Mouse (Mus musculus): ENCODE results near the gene Ramp3.

Gene Ramp3

GRCm38 (mm10) chr11:6720746-6721145, 62.4 kb downstream of the Ramp3 start:
- ATAC-seq (ENCODE audit: insufficient number of reproducible peaks, low FRiP score, low TSS enrichment) = no peak

DNA sequence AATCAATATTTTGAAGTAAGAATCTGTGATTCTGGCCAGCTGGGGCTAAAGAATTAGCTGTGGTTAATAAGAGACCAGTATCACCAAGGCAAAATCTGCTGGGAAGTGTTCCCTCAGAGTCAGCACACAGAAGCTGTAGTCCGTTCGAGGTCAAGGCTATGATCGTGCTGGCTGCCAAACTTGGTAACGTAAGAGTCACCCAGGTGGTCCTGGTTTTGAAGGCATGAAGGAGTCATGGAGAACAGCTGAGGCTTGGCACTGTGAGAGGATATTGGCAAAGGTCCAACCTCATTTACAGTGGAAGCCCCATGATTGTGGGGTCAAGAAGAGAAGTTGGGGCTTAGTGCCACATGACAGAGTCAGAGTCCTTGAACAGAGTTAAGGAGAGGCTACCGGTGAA, 68.6 kb downstream of the Ramp3 start:
- ATAC-seq (ENCODE audit: insufficient number of reproducible peaks, low FRiP score, low TSS enrichment) = no peak
